Mouse (Mus musculus) hindbrain, embryonic 15.5 days (tissue): ENCODE results near the gene Cfap65. TPM values are rescaled to one million over a fixed set of nuclear protein-coding genes. Genes with fewer than 3 reads are reported as not detected.

ENCODE experiments used
- ATAC-seq: fragments of 200-750 bp; cut with Nextera tagmentation; 2 replicates; pipeline ENCODE4 v1.8.0; 2017; ENCODE audit warnings: low read depth, moderate number of reproducible peaks, moderate TSS enrichment; ENCODE audit not compliant: low FRiP score
- H3K27ac ChIP-seq: fragments of 300-500 bp; sonication (generic); replicated peaks from 2 replicates; pipeline ENCODE4 v1.5.1; 2015; ENCODE audit warnings: mild to moderate bottlenecking, inconsistent platforms
- H3K27me3 ChIP-seq: fragments of 300-500 bp; sonication (generic); 2 replicates; pipeline ENCODE4 v1.6.1; 2015; ENCODE audit warnings: control low read depth, inconsistent platforms
- H3K36me3 ChIP-seq: fragments of 300-500 bp; sonication (generic); 2 replicates; pipeline ENCODE4 v1.6.1; 2015; ENCODE audit warnings: control low read depth, inconsistent platforms
- H3K4me1 ChIP-seq: fragments of 300-500 bp; sonication (generic); replicated peaks from 2 replicates; pipeline ENCODE4 v1.6.1; 2015; ENCODE audit warnings: control low read depth, inconsistent platforms
- H3K4me2 ChIP-seq: fragments of 300-500 bp; sonication (generic); 2 replicates; pipeline ENCODE4 v1.6.1; 2015; ENCODE audit warnings: moderate library complexity, mild to moderate bottlenecking, inconsistent platforms
- H3K4me3 ChIP-seq: fragments of 300-500 bp; sonication (generic); 2 replicates; pipeline ENCODE4 v1.5.1; 2015; ENCODE audit warnings: mild to moderate bottlenecking, inconsistent platforms
- H3K9ac ChIP-seq: fragments of 300-500 bp; sonication (generic); 2 replicates; pipeline ENCODE4 v1.6.1; 2015; ENCODE audit warnings: inconsistent platforms
- H3K9me3 ChIP-seq: fragments of 300-500 bp; sonication (generic); 2 replicates; pipeline ENCODE4 v1.6.1; 2016; ENCODE audit warnings: control low read depth, inconsistent platforms
- WGBS: fragments of 180-500 bp; shearing (Covaris S2); methylation state at CpG from one replicate; pipeline ENCODE4 v1.1.7; 2015; 5-methylcytosine and 5-hydroxymethylcytosine counted together
- microRNA counts: library from miRNA; unstranded; fragments of <30 nt; microRNA quantifications from one replicate; lab custom pipeline; 2016
- microRNA-seq: library from miRNA; unstranded; fragments of <30 nt; microRNA quantifications from one replicate; pipeline ENCODE4, GENCODE M21; 2016
- polyA plus RNA-seq: library from polyadenylated mRNA; unstranded; fragments of >200 nt; fragmentation: Nextera tagmentation; extraction: Ambion mirVana; gene quantifications from 2 replicates; pipeline ENCODE4 v1.2.1, GENCODE M21; 2015

Gene Cfap65
- polyA plus RNA-seq, 1 experiment from 2014 or later, result 1.2 TPM

- peak overlapping the region; percentile 45 for H3K9ac ChIP-seq
- H3K27ac ChIP-seq, result peak overlapping the region; percentile 77
- no peak for ATAC-seq
- 4% methylated on average over 16 of the region's 16 CpGs for WGBS
- H3K4me3 ChIP-seq, result peak overlapping the region; percentile 88
- H3K4me1 ChIP-seq, result peaks cover 40% of the 10 kb centered on the region
- H3K36me3 ChIP-seq, result no peaks in the 10 kb centered on the region
- no peaks in the 10 kb centered on the region for H3K27me3 ChIP-seq
- H3K4me2 ChIP-seq, result peak overlapping the region; percentile 82
- no peaks in the 10 kb centered on the region for H3K9me3 ChIP-seq
Observed at GRCm38 (mm10) chr1:74858805-74859204, 76.6 kb downstream of the Cfap65 start.

- Histone ChIP-seq H3K36me3 (no peaks in the 10 kb centered on the region), H3K4me3 (peak overlapping the region; percentile 88), H3K27me3 (no peaks in the 10 kb centered on the region), H3K9me3 (no peaks in the 10 kb centered on the region), H3K4me2 (peak overlapping the region; percentile 82), H3K27ac (peak overlapping the region; percentile 81), H3K9ac (peak overlapping the region; percentile 98), H3K4me1 (peaks cover 41% of the 10 kb centered on the region)
- under 1% methylated on average over 29 of the region's 29 CpGs for WGBS
- ATAC-seq, result peak; percentile 67
Observed at GRCm38 (mm10) chr1:74858171-74858719, 77.2 kb downstream of the Cfap65 start.

- no peak for ATAC-seq
- H3K27ac ChIP-seq, result peak overlapping the region; percentile 81
- WGBS, result 9% methylated on average over 4 of the region's 4 CpGs
- no peaks in the 10 kb centered on the region for H3K9me3 ChIP-seq
- H3K27me3 ChIP-seq, result no peaks in the 10 kb centered on the region
- peak overlapping the region; percentile 98 for H3K9ac ChIP-seq
- H3K4me1 ChIP-seq, result peaks cover 41% of the 10 kb centered on the region
- peak overlapping the region; percentile 88 for H3K4me3 ChIP-seq
- peak overlapping the region; percentile 82 for H3K4me2 ChIP-seq
- H3K36me3 ChIP-seq, result no peaks in the 10 kb centered on the region
Observed at GRCm38 (mm10) chr1:74857677-74858076, 77.7 kb downstream of the Cfap65 start.

- H3K27me3 ChIP-seq, result no peaks in the 10 kb centered on the region
- H3K4me3 ChIP-seq, result peak overlapping the region; percentile 88
- 0 out of 2 replicates have a peak overlapping the region, but pooled peaks have one; percentile 81 for H3K27ac ChIP-seq
- no peaks in the 10 kb centered on the region for H3K36me3 ChIP-seq
- H3K4me2 ChIP-seq, result peak overlapping the region; percentile 82
- peak overlapping the region; percentile 98 for H3K9ac ChIP-seq
- no peaks in the 10 kb centered on the region for H3K9me3 ChIP-seq
- 2% methylated on average over 20 of the region's 20 CpGs for WGBS
- ATAC-seq, result no peak
- peaks cover 41% of the 10 kb centered on the region for H3K4me1 ChIP-seq
Observed at GRCm38 (mm10) chr1:74857201-74857600, 78.2 kb downstream of the Cfap65 start.

GRCm38 (mm10) chr1:74856791-74857190 is 78.6 kb downstream of the Cfap65 start:
- no peaks in the 10 kb centered on the region for H3K36me3 ChIP-seq
- peak overlapping the region; percentile 98 for H3K9ac ChIP-seq
- H3K27me3 ChIP-seq, result no peaks in the 10 kb centered on the region
- under 1% methylated on average over 7 of the region's 7 CpGs for WGBS
- H3K4me2 ChIP-seq, result peak overlapping the region; percentile 82
- H3K4me1 ChIP-seq, result peaks cover 43% of the 10 kb centered on the region
- peak overlapping the region; percentile 88 for H3K4me3 ChIP-seq
- H3K9me3 ChIP-seq, result no peaks in the 10 kb centered on the region
- no peak for ATAC-seq
- 0 out of 2 replicates have a peak overlapping the region, but pooled peaks have one; percentile 89 for H3K27ac ChIP-seq

- H3K27ac ChIP-seq, result peak overlapping the region; percentile 89
- peaks cover 47% of the 10 kb centered on the region for H3K4me1 ChIP-seq
- no peaks in the 10 kb centered on the region for H3K27me3 ChIP-seq
- H3K4me3 ChIP-seq, result peak overlapping the region; percentile 88
- H3K4me2 ChIP-seq, result peak overlapping the region; percentile 82
- 1% methylated on average over 11 of the region's 11 CpGs for WGBS
- H3K36me3 ChIP-seq, result no peaks in the 10 kb centered on the region
- no peak for ATAC-seq
- H3K9ac ChIP-seq, result peak overlapping the region; percentile 98
- H3K9me3 ChIP-seq, result no peaks in the 10 kb centered on the region
Observed at GRCm38 (mm10) chr1:74856439-74856720, 79.0 kb downstream of the Cfap65 start.

GRCm38 (mm10) chr1:74855651-74856438 is 79.6 kb downstream of the Cfap65 start:
- Histone ChIP-seq H3K4me2 (peak overlapping the region; percentile 82), H3K4me1 (peaks cover 52% of the 10 kb centered on the region), H3K9ac (peak overlapping the region; percentile 98), H3K27me3 (no peaks in the 10 kb centered on the region), H3K4me3 (peak overlapping the region; percentile 88), H3K36me3 (no peaks in the 10 kb centered on the region), H3K9me3 (no peaks in the 10 kb centered on the region), H3K27ac (peak overlapping the region; percentile 89)
- no peak for ATAC-seq
- WGBS, result under 1% methylated on average over 70 of the region's 74 CpGs

- Histone ChIP-seq H3K9me3 (no peaks in the 10 kb centered on the region), H3K4me2 (peak overlapping the region; percentile 82), H3K4me1 (peaks cover 52% of the 10 kb centered on the region), H3K9ac (peak overlapping the region; percentile 98), H3K27ac (peak overlapping the region; percentile 89), H3K36me3 (no peaks in the 10 kb centered on the region), H3K4me3 (peak overlapping the region; percentile 88), H3K27me3 (no peaks in the 10 kb centered on the region)
- no peak; the same call in 1 of the 2 replicates for ATAC-seq
- under 1% methylated on average over 46 of the region's 48 CpGs for WGBS
Observed at GRCm38 (mm10) chr1:74855156-74855555, 80.2 kb downstream of the Cfap65 start.

- no peaks in the 10 kb centered on the region for H3K36me3 ChIP-seq
- ATAC-seq, result peak; percentile 91
- WGBS, result 1% methylated on average over 36 of the region's 39 CpGs
- H3K9ac ChIP-seq, result peak within 1 kb of the TSS; percentile 98
- H3K4me3 ChIP-seq, result peak within 1 kb of the TSS; percentile 88
- peak within 1 kb of the TSS; percentile 89 for H3K27ac ChIP-seq
- peak within 1 kb of the TSS; percentile 82 for H3K4me2 ChIP-seq
- no peaks in the 10 kb centered on the region for H3K9me3 ChIP-seq
- H3K4me1 ChIP-seq, result peaks cover 45% of the 10 kb centered on the region
- H3K27me3 ChIP-seq, result no peaks in the 10 kb centered on the region
Observed at GRCm38 (mm10) chr1:74854306-74855056, 80.9 kb downstream of the Cfap65 start, which contains the start of gene Cdk5r2. Gene Cdk5r2 (plus strand): TSS chr1:74854934.

MicroRNA genes within 50 kb of the gene (microRNA counts, 519-probe panel; counts per million panel counts)
- microRNA mmu-miR-375 (lab: Ali Mortazavi, UCI), result 2,114 counts per million, percentile 21 among the panel's probes with 10 or more counts

Small RNA genes within 50 kb of the gene (microRNA-seq; reads per million reads assigned to microRNA genes)
- 707 reads per million, percentile 75 among the genes with 10 or more reads in this experiment for gene Mir375

Other genes starting within 250 kb of the Cfap65 start
- gene Cyp27a1, start 222.0 kb downstream of the Cfap65 start, polyA plus RNA-seq, result 3.3 TPM in 2 replicates
- not detected in 2 replicates for gene Prkag3, start 186.4 kb downstream of the Cfap65 start, polyA plus RNA-seq
- gene Wnt6, start 163.7 kb downstream of the Cfap65 start, polyA plus RNA-seq, result 4.7 and 7.0 TPM in 2 replicates
- 0.57 and 0.69 TPM in 2 replicates for gene Wnt10a, start 144.1 kb downstream of the Cfap65 start, polyA plus RNA-seq
- gene Cdk5r2, start 80.7 kb downstream of the Cfap65 start, polyA plus RNA-seq, result 11.1 and 12.4 TPM in 2 replicates
- 3.5 and 5.0 TPM in 2 replicates for gene Fev, start 50.2 kb downstream of the Cfap65 start, polyA plus RNA-seq
- 1.8 and 2.9 TPM in 2 replicates for gene Cryba2, start 42.5 kb downstream of the Cfap65 start, polyA plus RNA-seq
- 0.16 and 0.26 TPM in 2 replicates for gene Ihh, start 16.1 kb upstream of the Cfap65 start, polyA plus RNA-seq
- 6.8 and 6.9 TPM in 2 replicates for gene Nhej1, start 189.6 kb upstream of the Cfap65 start, polyA plus RNA-seq
- not detected in 2 replicates for gene Slc23a3, start 198.3 kb upstream of the Cfap65 start, polyA plus RNA-seq
- 48.2 and 52.3 TPM in 2 replicates for gene Cnppd1, start 207.1 kb upstream of the Cfap65 start, polyA plus RNA-seq
- gene Retreg2, start 207.2 kb upstream of the Cfap65 start, polyA plus RNA-seq, result 134 and 146 TPM in 2 replicates
- 40.1 and 40.2 TPM in 2 replicates for gene Zfand2b, start 233.0 kb upstream of the Cfap65 start, polyA plus RNA-seq
- gene Abcb6, start 244.8 kb upstream of the Cfap65 start, polyA plus RNA-seq, result 45.1 and 48.4 TPM in 2 replicates